Mouse (Mus musculus) hematopoietic multipotent progenitor cell, adult 10-12 weeks (in vitro differentiated cells): Measurements from ENCODE around the gene Gpn1. TPM values are rescaled to one million over a fixed set of nuclear protein-coding genes. Genes with fewer than 3 reads are reported as not detected.

Experiments
- polyA plus RNA-seq: library from polyadenylated mRNA; stranded (reverse); fragments of >175 nt; gene quantifications from 2 replicates; pipeline ENCODE4 v1.2.3, GENCODE M21; 2012; ENCODE audit warnings: low replicate concordance

Gpn1 gene
- polyA plus RNA-seq: 23.3 and 24.1 TPM in 2 replicates

GRCm38 (mm10) chr5:31494513-31495297 is at the start of gene Gpn1:
Gene Gpn1, plus strand, starts transcription at chr5:31494741.

GRCm38 (mm10) chr5:31451878-31452561 is 42.5 kb upstream of the Gpn1 start, which contains the start of gene Zfp512:
Gene Zfp512, plus strand, starts transcription at chr5:31452431.

GRCm38 (mm10) chr5:31485440-31485839 is 9.1 kb upstream of the Gpn1 start, which contains the start of gene 4930548H24Rik:
Gene 4930548H24Rik, plus strand, starts transcription at chr5:31485740.

GRCm38 (mm10) chr5:31526354-31527116 is 32.0 kb downstream of the Gpn1 start, which contains the start of gene Slc4a1ap:
Gene Slc4a1ap, plus strand, starts transcription at chr5:31526995.

GRCm38 (mm10) chr5:31527707-31528106 is 33.2 kb downstream of the Gpn1 start, which contains the start of gene Supt7l:
Gene Supt7l, minus strand, starts transcription at chr5:31527807.

Other genes starting within 250 kb of the Gpn1 start
- 12.7 and 31.3 TPM in 2 replicates for gene Krtcap3, start 243.1 kb upstream of the Gpn1 start, polyA plus RNA-seq
- 25.9 and 29.5 TPM in 2 replicates for gene Ift172, start 203.6 kb upstream of the Gpn1 start, polyA plus RNA-seq
- gene Fndc4, start 198.7 kb upstream of the Gpn1 start, polyA plus RNA-seq: 0.55 and 1.1 TPM in 2 replicates
- gene Gckr, start 197.3 kb upstream of the Gpn1 start, polyA plus RNA-seq: not detected in 2 replicates
- 12.4 and 15.6 TPM in 2 replicates for gene Zfp512, start 42.3 kb upstream of the Gpn1 start, polyA plus RNA-seq
- gene 4930548H24Rik, start 9.0 kb upstream of the Gpn1 start, polyA plus RNA-seq: not detected in 2 replicates
- 29.5 and 33.4 TPM in 2 replicates for gene Slc4a1ap, start 32.3 kb downstream of the Gpn1 start, polyA plus RNA-seq
- 3.1 and 9.9 TPM in 2 replicates for gene Supt7l, start 33.1 kb downstream of the Gpn1 start, polyA plus RNA-seq
- gene Mrpl33, start 102.2 kb downstream of the Gpn1 start, polyA plus RNA-seq: 6.9 and 7.4 TPM in 2 replicates
- gene Rbks, start 202.9 kb downstream of the Gpn1 start, polyA plus RNA-seq: 4.5 and 5.0 TPM in 2 replicates
- gene Babam2, start 202.9 kb downstream of the Gpn1 start, polyA plus RNA-seq: 7.1 and 40.0 TPM in 2 replicates